Mouse (Mus musculus) spleen, adult 2 months (tissue): ENCODE results near the gene Abl1. TPM values are rescaled to one million over a fixed set of nuclear protein-coding genes. Genes with fewer than 3 reads are reported as not detected.

Source experiments
- DNase-seq, 2 experiments: peaks; one replicate each; pipeline versions ENCODE4 v3.0.0 to v3.0.0-alpha.2; 2012 to 2021; ENCODE audit warnings: low spot score in 2 of 2, low read depth in 1 of 2
- H3K27ac ChIP-seq: fragments of 200-500 bp; 2 replicates; pipeline ENCODE4 v1.5.1; 2012; ENCODE audit warnings: low read length, inconsistent platforms; ENCODE audit not compliant: insufficient read depth
- H3K27me3 ChIP-seq: fragments of 200-500 bp; 2 replicates; pipeline ENCODE4 v1.6.1; 2012; ENCODE audit warnings: mild to moderate bottlenecking, moderate library complexity, low read length, inconsistent platforms; ENCODE audit not compliant: control insufficient read depth, insufficient read depth
- H3K36me3 ChIP-seq: fragments of 200-500 bp; 2 replicates; pipeline ENCODE4 v1.6.1; 2012; ENCODE audit warnings: mild to moderate bottlenecking, low read length, inconsistent platforms; ENCODE audit not compliant: control insufficient read depth, insufficient read depth
- H3K4me1 ChIP-seq: fragments of 200-500 bp; 2 replicates; pipeline ENCODE4 v1.6.1; 2011; ENCODE audit warnings: inconsistent platforms; ENCODE audit not compliant: control insufficient read depth, insufficient read depth, insufficient read length
- H3K4me3 ChIP-seq: fragments of 200-500 bp; 2 replicates; pipeline ENCODE4 v1.5.1; 2011; ENCODE audit warnings: mild to moderate bottlenecking, inconsistent platforms; ENCODE audit not compliant: insufficient read depth, insufficient read length; ENCODE audit errors: extremely low read depth
- CTCF ChIP-seq: fragments of 200-500 bp; IDR thresholded peaks from 2 replicates; pipeline ENCODE4 v1.5.1; 2011; ENCODE audit warnings: mild to moderate bottlenecking, inconsistent platforms; ENCODE audit not compliant: insufficient read depth, insufficient read length, insufficient replicate concordance; ENCODE audit errors: extremely low read depth
- POLR2A ChIP-seq: fragments of 200-500 bp; IDR thresholded peaks from 2 replicates; pipeline ENCODE4 v1.6.1; 2011; ENCODE audit warnings: low read depth, low read length, inconsistent platforms
- WGBS: fragments of 180-500 bp; shearing (Covaris S2); methylation state at CpG from one replicate; pipeline ENCODE4 v1.1.7; 2018; 5-methylcytosine and 5-hydroxymethylcytosine counted together
- polyA plus RNA-seq: library from polyadenylated mRNA; depleted of rRNA; stranded (reverse); fragments of >200 nt; gene quantifications from 2 replicates; pipeline ENCODE4 v1.2.3, GENCODE M21; 2012

Gene Abl1
- polyA plus RNA-seq, 1 experiment, result 43.4 TPM

DNA sequence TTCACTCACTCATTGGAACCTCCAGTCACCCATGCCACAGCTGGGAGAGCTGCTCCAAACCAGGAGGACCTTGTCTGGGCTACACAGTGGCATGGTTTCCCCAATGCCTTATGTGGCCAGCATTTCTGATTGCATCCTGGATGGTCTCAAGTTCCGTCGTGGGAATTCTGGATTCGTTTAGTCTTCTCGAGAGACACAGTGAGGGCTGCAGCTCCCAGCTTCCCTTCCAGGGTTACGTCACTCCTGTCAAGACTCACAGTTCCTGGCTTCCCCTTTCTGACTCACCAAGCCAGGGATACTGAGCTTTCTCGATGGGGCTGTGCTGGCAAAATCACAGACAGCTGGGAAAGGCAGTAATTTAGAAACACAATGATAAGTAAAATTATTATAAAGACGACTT, 54.0 kb downstream of the Abl1 start:
- H3K4me3 ChIP-seq, result no peak overlapping the region
- DNase-seq, result no peak
- no peaks in the 10 kb centered on the region for H3K27me3 ChIP-seq
- TF ChIP-seq CTCF (no peak), POLR2A (no peak)
- H3K4me1 ChIP-seq, result no peaks in the 10 kb centered on the region
- H3K27ac ChIP-seq, result no peak overlapping the region
- WGBS, result 65% methylated on average over 7 of the region's 7 CpGs
- H3K36me3 ChIP-seq, result no peaks in the 10 kb centered on the region

DNA sequence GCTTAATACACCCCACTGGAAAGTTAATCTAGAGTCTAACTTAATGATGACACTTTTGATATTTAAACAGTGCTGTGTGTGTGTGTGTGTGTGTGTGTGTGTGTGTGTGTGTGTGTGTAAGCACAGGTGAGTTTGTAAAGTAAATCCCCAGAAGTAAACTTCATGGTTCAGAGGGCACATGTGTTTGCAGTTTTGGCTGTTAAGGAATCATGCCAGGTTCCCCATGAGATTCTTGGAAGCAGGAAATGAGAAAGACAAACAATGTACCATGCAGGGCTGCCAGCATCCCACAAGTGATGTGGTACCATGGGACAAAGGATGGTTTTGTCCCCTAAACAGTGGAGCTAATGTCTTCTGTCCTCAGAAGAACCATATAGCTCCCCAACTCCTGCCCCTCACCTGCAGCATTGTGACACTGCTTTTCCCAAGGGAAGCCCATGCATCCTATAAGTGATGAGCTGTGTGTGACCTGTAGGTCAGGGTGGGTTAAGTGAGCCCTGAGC, 57.6 kb downstream of the Abl1 start:
- TF ChIP-seq POLR2A (no peak), CTCF (no peak)
- no peak overlapping the region for H3K4me3 ChIP-seq
- H3K36me3 ChIP-seq, result no peaks in the 10 kb centered on the region
- no peaks in the 10 kb centered on the region for H3K27me3 ChIP-seq
- no peaks in the 10 kb centered on the region for H3K4me1 ChIP-seq
- no peak for DNase-seq
- H3K27ac ChIP-seq, result no peak overlapping the region

DNA sequence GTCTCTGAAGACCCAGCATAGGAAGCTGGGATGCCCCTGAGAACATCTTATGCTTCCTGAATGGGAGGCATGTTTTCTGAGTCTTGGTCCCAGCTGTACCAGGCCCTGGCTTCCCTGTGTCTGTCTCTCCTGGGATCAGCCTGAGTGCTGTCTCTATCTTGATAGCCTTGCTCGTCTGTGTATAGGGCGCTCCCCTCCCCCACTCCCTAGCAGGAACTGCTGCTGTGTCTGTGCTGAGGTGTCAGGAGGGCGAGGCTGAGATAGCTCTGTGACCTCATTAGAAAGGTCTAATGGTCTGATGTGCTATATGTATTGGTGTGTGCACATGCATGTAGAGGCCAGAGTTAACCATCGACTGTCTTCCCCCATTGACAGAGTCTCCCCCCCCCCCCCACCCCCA, 58.7 kb downstream of the Abl1 start:
- no peaks in the 10 kb centered on the region for H3K27me3 ChIP-seq
- H3K27ac ChIP-seq, result no peak overlapping the region
- H3K4me3 ChIP-seq, result no peak overlapping the region
- WGBS, result 68% methylated on average over 4 of the region's 4 CpGs
- DNase-seq, result no peak
- TF ChIP-seq POLR2A, result no peak
- no peak for TF ChIP-seq CTCF
- H3K4me1 ChIP-seq, result no peaks in the 10 kb centered on the region
- H3K36me3 ChIP-seq, result no peaks in the 10 kb centered on the region

DNA sequence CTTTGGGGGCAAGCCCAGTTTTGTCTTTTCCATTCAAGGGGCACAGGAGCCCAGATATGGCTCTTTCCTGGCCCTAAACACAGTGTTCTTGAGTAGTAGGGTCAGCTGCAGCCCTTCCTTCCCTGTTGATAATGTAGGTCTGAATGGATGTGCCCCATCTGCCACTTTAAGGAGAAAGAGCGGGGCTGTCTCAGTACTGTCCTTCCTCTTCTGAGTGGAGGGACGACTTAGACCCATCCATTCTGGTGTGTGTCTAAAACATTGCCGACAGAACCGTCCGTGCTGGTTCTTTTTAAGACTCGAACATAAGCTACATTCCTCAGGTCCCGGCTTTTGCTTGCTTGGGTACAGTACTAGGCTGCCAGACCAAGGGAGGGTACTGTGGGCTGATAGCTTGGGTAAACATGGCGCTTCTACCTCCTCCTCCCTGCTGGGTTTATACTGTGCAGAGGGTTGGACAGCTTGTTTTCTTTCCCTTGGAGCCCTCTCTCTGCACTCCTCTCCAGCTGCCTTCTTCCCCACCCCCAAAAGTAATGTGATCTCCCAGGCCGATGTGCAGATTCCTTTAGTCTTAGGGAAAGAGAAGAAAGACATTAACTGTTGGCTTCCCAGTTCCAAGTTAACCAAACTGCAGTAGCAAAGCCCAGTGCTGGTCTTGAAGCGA, 61.0 kb downstream of the Abl1 start:
- WGBS, result 84% methylated on average over 10 of the region's 10 CpGs
- TF ChIP-seq CTCF, result no peak
- no peak for TF ChIP-seq POLR2A

DNA sequence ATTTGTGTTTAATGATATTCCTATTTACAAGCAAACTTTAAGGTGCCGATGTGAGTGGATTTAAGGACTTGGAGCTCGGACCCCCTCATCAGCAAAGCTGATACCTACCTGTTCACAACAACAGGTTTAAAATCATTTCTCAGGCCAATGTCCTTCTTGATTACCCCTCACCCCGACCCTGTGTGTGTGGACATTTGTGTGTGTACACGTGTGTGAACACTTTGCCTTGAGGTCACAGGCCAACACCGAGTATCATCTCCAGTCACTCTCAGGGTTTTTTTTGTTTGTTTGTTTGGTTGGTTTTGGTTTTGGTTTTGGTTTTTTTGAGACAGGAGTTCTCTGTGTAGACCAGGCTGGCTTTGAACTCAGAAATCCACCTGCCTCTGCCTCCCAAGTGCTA, 62.0 kb downstream of the Abl1 start:
- TF ChIP-seq POLR2A (no peak), CTCF (no peak)
- H3K36me3 ChIP-seq, result no peaks in the 10 kb centered on the region
- 88% methylated on average over 5 of the region's 5 CpGs for WGBS
- no peak for DNase-seq
- no peaks in the 10 kb centered on the region for H3K27me3 ChIP-seq
- no peak overlapping the region for H3K27ac ChIP-seq
- no peaks in the 10 kb centered on the region for H3K4me1 ChIP-seq
- H3K4me3 ChIP-seq, result no peak overlapping the region

More for the DNA sequence above, 61.0 kb downstream of the Abl1 start:
- no peak for DNase-seq
- Histone ChIP-seq H3K4me3 (no peak overlapping the region), H3K4me1 (no peaks in the 10 kb centered on the region), H3K27ac (no peak overlapping the region), H3K27me3 (no peaks in the 10 kb centered on the region), H3K36me3 (no peaks in the 10 kb centered on the region)

DNA sequence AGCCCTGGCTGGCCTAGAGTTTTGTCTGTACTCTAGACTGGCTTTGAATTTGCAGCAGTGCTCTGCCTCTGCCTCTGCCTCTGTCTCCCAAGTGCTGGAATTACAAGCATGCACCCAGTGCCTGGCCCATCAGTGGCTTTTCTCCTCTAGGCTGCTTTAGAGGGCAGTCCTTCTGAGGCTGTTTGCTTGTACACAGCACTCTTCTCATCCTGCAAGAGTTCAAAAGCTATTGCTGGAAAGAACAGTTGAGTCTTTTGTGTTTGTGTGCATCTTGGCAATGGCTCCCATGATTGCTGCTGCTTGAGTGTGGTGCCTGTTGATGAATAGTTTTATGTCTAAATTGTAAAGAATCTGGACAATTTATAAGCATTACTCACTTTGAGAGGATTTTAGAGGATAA, 69.3 kb downstream of the Abl1 start:
- H3K36me3 ChIP-seq, result no peaks in the 10 kb centered on the region
- H3K27me3 ChIP-seq, result no peaks in the 10 kb centered on the region
- H3K27ac ChIP-seq, result no peak overlapping the region
- TF ChIP-seq POLR2A (no peak), CTCF (no peak)
- H3K4me3 ChIP-seq, result no peak overlapping the region
- no peak for DNase-seq
- peaks cover 12% of the 10 kb centered on the region; the same call in 1 of the 2 replicates for H3K4me1 ChIP-seq

DNA sequence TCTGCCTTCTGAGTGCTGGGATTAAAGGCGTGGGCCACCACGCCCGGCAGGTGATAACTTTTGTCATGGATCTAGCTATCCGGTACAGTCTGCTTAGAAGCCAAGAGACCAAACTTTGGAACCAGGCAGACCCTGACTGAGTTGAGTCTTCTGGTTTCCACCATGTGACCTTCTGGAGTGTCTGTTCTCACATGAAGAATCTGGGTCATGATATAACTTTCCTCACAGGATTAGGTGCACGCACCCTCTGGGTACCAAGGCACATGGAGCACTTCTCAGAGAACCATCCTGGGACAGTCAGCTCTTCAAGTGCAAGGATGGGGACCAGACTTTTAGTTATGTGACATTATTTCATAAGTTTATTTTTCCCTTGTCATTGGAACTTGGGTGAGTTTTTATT, 70.8 kb downstream of the Abl1 start:
- DNase-seq, result no peak
- WGBS, result 95% methylated on average over 5 of the region's 5 CpGs
- Histone ChIP-seq H3K4me3 (no peak overlapping the region), H3K4me1 (peaks cover 20% of the 10 kb centered on the region; the same call in 1 of the 2 replicates), H3K36me3 (no peaks in the 10 kb centered on the region), H3K27me3 (no peaks in the 10 kb centered on the region), H3K27ac (no peak overlapping the region)
- TF ChIP-seq POLR2A (no peak), CTCF (no peak)
